Mouse (Mus musculus) forebrain, embryonic 16.5 days (tissue): Measurements from ENCODE around the gene Daam1. TPM values are rescaled to one million over a fixed set of nuclear protein-coding genes. Genes with fewer than 3 reads are reported as not detected.
A peak's percentile ranks its signal among the peaks of the same experiment; 100 is the strongest.

Experiments
- ATAC-seq: fragments of 200-750 bp; cut with Nextera tagmentation; 2 replicates; pipeline ENCODE4 v1.8.0; 2017; ENCODE audit warnings: mild to moderate bottlenecking, moderate library complexity
- H3K27ac ChIP-seq: fragments of 300-500 bp; sonication (generic); 2 replicates; pipeline ENCODE4 v1.5.1; 2014; ENCODE audit warnings: low read length, control low read depth
- H3K27me3 ChIP-seq: fragments of 300-500 bp; sonication (generic); replicated peaks from 2 replicates; pipeline ENCODE4 v1.6.1; 2014; ENCODE audit warnings: low read length; ENCODE audit not compliant: control insufficient read depth, insufficient read depth
- H3K36me3 ChIP-seq: fragments of 300-500 bp; sonication (generic); 2 replicates; pipeline ENCODE4 v1.6.1; 2014; ENCODE audit not compliant: control insufficient read depth, insufficient read depth
- H3K4me1 ChIP-seq: fragments of 300-500 bp; sonication (generic); replicated peaks from 2 replicates; pipeline ENCODE4 v1.6.1; 2014; ENCODE audit warnings: low read length; ENCODE audit not compliant: control insufficient read depth, insufficient read depth
- H3K4me2 ChIP-seq: fragments of 300-500 bp; sonication (generic); 2 replicates; pipeline ENCODE4 v1.6.1; 2014; ENCODE audit warnings: mild to moderate bottlenecking, low read length, control low read depth
- H3K4me3 ChIP-seq: fragments of 300-500 bp; sonication (generic); replicated peaks from 2 replicates; pipeline ENCODE4 v1.5.1; 2014; ENCODE audit warnings: mild to moderate bottlenecking, low read length, control low read depth
- H3K9ac ChIP-seq: fragments of 300-500 bp; sonication (generic); replicated peaks from 2 replicates; pipeline ENCODE4 v1.6.1; 2014; ENCODE audit warnings: low read depth, low read length, control low read depth
- H3K9me3 ChIP-seq: fragments of 300-500 bp; sonication (generic); 2 replicates; pipeline ENCODE4 v1.6.1; 2016; ENCODE audit warnings: low read length; ENCODE audit not compliant: control insufficient read depth
- WGBS: fragments of 180-500 bp; shearing (Covaris S2); extraction: QIAGEN DNeasy Blood & Tissue Kit; methylation state at CpG from one replicate; pipeline ENCODE4 v1.1.7; 2014; 5-methylcytosine and 5-hydroxymethylcytosine counted together
- polyA plus RNA-seq: library from polyadenylated mRNA; unstranded; fragments of >200 nt; fragmentation: Nextera tagmentation; extraction: Ambion mirVana; gene quantifications from 2 replicates; pipeline ENCODE4 v1.2.1, GENCODE M21; 2015

Gene Daam1
- polyA plus RNA-seq, 1 experiment from 2014 or later, result 29.7 TPM

DNA sequence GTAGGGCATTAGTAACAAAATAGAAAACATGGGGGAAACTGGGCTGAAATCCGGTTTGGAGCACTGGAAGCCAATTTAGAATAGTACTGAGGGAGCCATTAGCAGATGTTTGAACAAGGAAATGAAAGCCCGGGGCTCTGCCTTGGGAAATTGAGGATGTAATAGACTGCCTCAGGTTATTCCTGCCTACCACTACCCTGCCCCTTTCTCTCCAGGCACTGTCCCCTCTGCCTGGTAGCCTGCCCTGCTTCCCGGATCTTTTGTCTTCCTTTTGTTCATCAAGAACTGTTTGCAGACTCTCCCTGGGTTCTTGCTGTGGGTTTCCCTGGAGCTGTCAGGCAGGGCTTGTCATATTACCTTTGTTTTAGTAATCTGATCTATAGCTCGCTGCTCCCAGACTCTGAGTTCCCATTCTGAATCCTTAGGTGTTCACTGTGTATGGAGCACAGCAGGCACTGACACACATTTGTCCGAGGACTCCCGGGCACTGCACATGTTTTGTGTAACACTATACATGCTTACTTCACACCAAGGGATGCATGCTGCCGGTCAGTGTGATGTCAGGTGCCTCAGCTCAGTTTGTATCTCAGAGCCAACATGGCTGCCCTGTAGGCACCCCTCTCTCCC is 61.0 kb downstream of the Daam1 start:
- Histone ChIP-seq H3K36me3 (no peaks in the 10 kb centered on the region), H3K27ac (no peak overlapping the region), H3K9me3 (no peaks in the 10 kb centered on the region), H3K4me1 (peaks cover 11% of the 10 kb centered on the region), H3K9ac (no peak overlapping the region), H3K27me3 (no peaks in the 10 kb centered on the region), H3K4me2 (no peak overlapping the region), H3K4me3 (no peak overlapping the region)
- WGBS, result 41% methylated on average over 7 of the region's 7 CpGs
- ATAC-seq, result no peak

DNA sequence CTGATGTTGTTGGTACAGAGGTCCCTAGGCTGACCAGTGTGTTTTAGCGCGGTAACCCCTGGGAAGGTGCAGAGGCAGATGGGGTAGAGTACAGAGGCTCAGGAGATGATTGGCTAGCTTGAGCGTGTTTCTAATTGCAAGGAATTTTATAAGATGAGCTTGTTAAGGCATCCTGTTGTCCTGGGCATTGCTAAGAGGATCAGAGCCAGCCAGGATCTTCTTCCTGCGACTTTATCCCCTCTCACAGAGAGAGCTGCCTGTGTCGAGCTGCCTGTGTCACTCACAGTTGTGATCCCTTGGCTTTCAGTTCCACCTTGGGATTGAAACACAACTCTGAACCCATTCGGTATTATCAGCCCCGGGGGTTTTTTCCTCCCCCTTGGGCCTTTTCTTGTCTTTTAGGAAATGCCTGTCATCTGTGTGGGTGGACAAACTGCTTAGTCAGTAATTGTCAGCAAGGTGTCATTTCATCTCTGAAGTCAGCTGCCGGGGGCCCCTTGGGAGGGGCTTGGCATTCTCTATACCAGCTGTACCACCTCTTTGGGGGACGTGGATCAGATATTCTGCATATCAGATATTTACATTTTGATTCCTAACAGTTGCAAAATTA is 62.2 kb downstream of the Daam1 start:
- Histone ChIP-seq H3K4me1 (peaks cover 12% of the 10 kb centered on the region), H3K27me3 (no peaks in the 10 kb centered on the region), H3K4me3 (no peak overlapping the region), H3K9ac (no peak overlapping the region), H3K4me2 (no peak overlapping the region), H3K9me3 (no peaks in the 10 kb centered on the region), H3K36me3 (peaks cover 4% of the 10 kb centered on the region), H3K27ac (no peak overlapping the region)
- WGBS, result 60% methylated on average over 9 of the region's 9 CpGs
- ATAC-seq, result no peak

DNA sequence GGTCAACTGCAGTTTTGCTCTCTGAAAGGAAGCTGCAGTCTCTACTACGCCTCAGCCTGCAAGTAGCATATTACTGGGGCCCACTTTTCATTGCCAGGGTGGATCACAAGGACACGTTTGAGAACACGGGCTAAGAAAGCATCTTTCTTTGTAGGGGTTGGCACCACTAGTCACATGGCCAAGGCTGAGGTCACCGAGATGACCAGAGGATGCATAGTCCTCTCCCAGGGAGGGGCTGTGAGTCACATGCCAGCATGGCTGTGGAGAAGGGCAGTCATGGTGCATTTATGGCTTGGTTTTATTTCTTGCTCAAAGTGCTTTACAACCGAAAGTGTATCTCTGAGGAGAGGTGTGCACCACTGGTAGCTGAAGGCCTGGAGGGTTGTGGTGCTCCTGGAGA is 67.4 kb downstream of the Daam1 start:
- 89% methylated on average over 5 of the region's 5 CpGs for WGBS
- H3K4me3 ChIP-seq, result no peak overlapping the region

DNA sequence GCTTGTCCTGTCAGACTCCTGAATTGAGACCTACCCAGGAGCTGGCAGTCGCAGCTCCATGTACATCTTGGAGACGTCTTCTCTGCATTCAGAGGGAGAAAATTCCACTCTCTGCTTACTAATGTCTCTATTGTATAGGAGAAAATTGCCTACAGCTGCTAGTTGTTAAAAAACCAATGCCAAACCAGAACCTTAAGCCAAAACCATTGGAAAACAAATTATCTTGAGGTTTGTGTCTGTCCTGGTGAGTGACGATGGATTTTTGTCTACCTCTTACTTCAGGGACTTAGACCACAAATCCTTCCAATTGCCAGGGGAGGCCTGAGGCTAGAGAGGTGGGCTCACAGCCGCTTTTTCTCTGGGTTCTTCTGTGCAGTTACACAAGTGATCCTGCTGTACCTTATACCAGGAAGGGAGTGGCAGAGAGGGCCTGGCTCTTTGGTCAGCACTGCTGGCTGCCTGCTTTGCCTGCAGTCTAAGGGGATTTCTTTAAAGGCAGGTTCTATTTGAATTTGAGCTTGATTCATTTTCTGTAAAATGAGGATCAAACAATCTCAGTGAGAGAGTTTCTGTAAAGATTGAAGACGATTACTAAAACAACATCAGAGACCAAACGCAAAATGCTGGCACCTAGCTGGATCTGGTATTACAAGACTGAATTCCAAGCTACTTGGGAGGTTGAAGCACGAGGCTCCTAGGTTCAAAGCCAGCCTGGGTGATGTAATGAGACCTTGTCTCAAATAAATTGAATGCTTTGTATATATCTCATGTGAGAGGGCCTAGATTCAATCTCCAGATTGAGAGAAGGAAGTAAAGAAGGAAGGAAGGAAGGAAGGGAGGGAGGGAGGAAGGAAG is 68.0 kb downstream of the Daam1 start:
- H3K27ac ChIP-seq, result no peak overlapping the region
- 0 out of 2 replicates have a peak, but pooled peaks cover 4% of the 10 kb centered on the region for H3K9me3 ChIP-seq
- WGBS, result 54% methylated on average over 7 of the region's 7 CpGs
- H3K27me3 ChIP-seq, result no peaks in the 10 kb centered on the region
- H3K36me3 ChIP-seq, result peaks cover 7% of the 10 kb centered on the region
- H3K9ac ChIP-seq, result no peak overlapping the region
- no peak overlapping the region for H3K4me2 ChIP-seq
- no peak for ATAC-seq
- H3K4me3 ChIP-seq, result no peak overlapping the region
- H3K4me1 ChIP-seq, result peaks cover 5% of the 10 kb centered on the region; the same call in 1 of the 2 replicates

More for the DNA sequence above, 67.4 kb downstream of the Daam1 start:
- no peak for ATAC-seq
- Histone ChIP-seq H3K4me2 (no peak overlapping the region), H3K36me3 (peaks cover 7% of the 10 kb centered on the region), H3K27me3 (no peaks in the 10 kb centered on the region), H3K9me3 (0 out of 2 replicates have a peak, but pooled peaks cover 3% of the 10 kb centered on the region), H3K27ac (no peak overlapping the region; the same call in 1 of the 2 replicates), H3K9ac (no peak overlapping the region), H3K4me1 (peaks cover 7% of the 10 kb centered on the region; the same call in 1 of the 2 replicates)

DNA sequence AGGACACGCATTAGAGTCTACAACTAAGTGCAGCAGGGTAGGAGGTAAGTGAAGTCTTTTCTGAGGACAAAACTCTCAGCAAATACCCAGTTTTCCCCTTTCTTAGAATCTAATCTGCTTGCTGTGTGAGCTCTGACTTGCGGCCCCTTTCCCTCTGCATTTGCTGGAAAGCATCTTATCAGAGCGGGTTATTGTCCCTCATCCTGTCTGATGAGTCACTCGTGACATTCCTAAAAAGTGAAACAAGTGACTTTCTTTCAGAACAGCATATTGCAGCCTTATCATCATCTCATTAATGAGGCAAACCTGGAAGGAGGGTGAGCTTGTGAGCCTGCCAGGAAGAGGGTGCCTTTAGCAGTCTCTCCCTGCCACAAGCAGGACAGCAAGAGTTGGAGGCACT is 68.7 kb downstream of the Daam1 start:
- Histone ChIP-seq H3K4me3 (no peak overlapping the region), H3K9me3 (0 out of 2 replicates have a peak, but pooled peaks cover 4% of the 10 kb centered on the region), H3K36me3 (peaks cover 7% of the 10 kb centered on the region), H3K27me3 (no peaks in the 10 kb centered on the region), H3K4me2 (no peak overlapping the region), H3K27ac (no peak overlapping the region), H3K9ac (no peak overlapping the region), H3K4me1 (peaks cover 5% of the 10 kb centered on the region; the same call in 1 of the 2 replicates)
- ATAC-seq, result no peak
- 82% methylated on average over 4 of the region's 4 CpGs for WGBS

DNA sequence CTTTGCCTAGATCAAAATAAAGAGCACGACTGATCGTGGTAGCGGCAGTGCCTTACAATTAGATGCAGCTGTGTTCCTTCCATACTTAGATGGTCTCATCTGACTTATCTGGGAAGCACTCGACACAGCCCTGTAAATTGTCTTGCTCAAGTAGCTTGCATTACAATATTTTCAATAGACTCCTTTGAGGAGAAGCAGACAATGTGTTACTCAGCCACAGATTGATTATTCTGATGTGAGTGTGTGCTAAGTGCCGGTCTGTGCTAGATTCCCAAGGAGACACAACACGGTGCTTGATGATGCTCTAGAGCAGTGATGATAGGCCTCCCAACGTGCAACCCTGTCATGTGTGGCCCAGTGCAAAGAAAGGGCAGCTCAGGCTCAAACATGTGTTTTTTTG is 70.3 kb downstream of the Daam1 start:
- H3K36me3 ChIP-seq, result peaks cover 7% of the 10 kb centered on the region
- 54% methylated on average over 7 of the region's 7 CpGs for WGBS
- peak; percentile 34; the same call in 1 of the 2 replicates for ATAC-seq

DNA sequence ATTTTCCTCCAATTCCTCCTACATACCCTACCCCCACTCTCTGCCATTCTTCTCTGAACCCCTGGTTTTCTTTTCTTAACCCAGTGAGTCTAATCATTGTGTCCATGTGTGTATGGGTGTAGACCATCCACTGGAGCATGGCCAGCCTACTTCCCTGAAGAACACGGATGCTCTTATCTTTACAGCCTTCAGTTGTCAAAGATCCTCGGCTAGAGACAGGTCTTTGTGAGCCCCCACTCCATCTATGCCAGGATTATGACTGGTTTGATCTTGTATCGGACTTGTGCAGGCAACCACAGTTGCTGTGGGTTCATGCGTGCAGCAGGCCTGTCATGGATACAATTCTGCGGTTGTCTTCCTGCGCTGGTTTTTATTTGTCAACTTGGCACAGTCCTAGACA is 71.0 kb downstream of the Daam1 start:
- H3K27me3 ChIP-seq, result no peaks in the 10 kb centered on the region
- H3K4me1 ChIP-seq, result peaks cover 18% of the 10 kb centered on the region
- H3K4me2 ChIP-seq, result no peak overlapping the region
- H3K27ac ChIP-seq, result no peak overlapping the region
- 0 out of 2 replicates have a peak, but pooled peaks cover 4% of the 10 kb centered on the region for H3K9me3 ChIP-seq
- no peak overlapping the region for H3K4me3 ChIP-seq
- peaks cover 7% of the 10 kb centered on the region for H3K36me3 ChIP-seq
- 99% methylated on average over 6 of the region's 6 CpGs for WGBS
- ATAC-seq, result no peak
- H3K9ac ChIP-seq, result no peak overlapping the region

More for the DNA sequence above, 70.3 kb downstream of the Daam1 start:
- H3K9ac ChIP-seq, result no peak overlapping the region
- no peaks in the 10 kb centered on the region for H3K27me3 ChIP-seq
- H3K4me2 ChIP-seq, result no peak overlapping the region
- no peak overlapping the region for H3K27ac ChIP-seq
- 0 out of 2 replicates have a peak, but pooled peaks cover 4% of the 10 kb centered on the region for H3K9me3 ChIP-seq
- H3K4me1 ChIP-seq, result peaks cover 12% of the 10 kb centered on the region
- H3K4me3 ChIP-seq, result no peak overlapping the region

DNA sequence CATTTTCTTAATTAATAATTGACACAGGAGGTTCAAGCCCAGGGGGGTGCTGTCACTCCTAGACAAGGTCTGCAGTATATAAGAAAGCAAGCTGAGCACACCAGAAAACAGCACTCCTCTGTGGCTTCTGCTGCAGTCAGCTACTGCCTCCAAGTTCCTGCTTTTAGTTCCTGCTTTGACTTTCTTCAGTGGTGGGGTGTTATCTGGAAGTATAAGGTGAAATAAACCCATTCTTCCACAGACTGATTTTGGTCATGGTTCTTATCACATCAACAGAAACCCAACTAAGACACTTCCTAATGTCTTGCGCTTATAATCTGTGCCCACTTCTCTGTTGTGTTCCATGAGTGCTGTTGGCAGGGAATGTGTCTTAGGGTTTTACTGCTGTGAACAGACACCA is 71.4 kb downstream of the Daam1 start:
- Histone ChIP-seq H3K9me3 (0 out of 2 replicates have a peak, but pooled peaks cover 4% of the 10 kb centered on the region), H3K9ac (no peak overlapping the region), H3K4me3 (no peak overlapping the region), H3K4me2 (no peak overlapping the region), H3K4me1 (peaks cover 21% of the 10 kb centered on the region), H3K27ac (no peak overlapping the region), H3K36me3 (peaks cover 5% of the 10 kb centered on the region), H3K27me3 (no peaks in the 10 kb centered on the region)
- no peak for ATAC-seq
- WGBS, result 97% methylated on average over 1 of the region's 1 CpGs

DNA sequence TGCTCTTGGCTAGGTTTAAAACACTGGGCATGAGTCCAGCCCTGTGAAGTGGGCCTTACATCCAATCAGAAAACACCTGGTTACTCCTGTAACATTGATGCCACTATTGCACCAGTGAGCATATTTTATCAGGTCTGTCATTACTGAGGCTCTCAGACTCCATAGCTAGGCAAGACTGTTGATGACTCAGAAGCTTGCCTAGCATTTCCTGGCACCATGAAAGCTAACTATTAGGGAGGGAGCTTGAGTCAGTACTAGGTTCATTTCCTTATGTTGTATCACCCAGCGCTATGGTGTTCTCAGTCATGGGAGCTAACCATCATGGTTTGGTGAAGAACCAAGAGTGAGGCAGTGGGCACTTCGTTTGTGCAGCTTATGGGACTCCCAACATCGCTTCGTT is 72.3 kb downstream of the Daam1 start:
- no peaks in the 10 kb centered on the region for H3K27me3 ChIP-seq
- 96% methylated on average over 4 of the region's 4 CpGs for WGBS
- no peak overlapping the region for H3K27ac ChIP-seq
- 0 out of 2 replicates have a peak, but pooled peaks cover 3% of the 10 kb centered on the region for H3K36me3 ChIP-seq
- no peak overlapping the region for H3K9ac ChIP-seq
- H3K4me3 ChIP-seq, result no peak overlapping the region
- H3K9me3 ChIP-seq, result 0 out of 2 replicates have a peak, but pooled peaks cover 4% of the 10 kb centered on the region
- peaks cover 19% of the 10 kb centered on the region for H3K4me1 ChIP-seq
- H3K4me2 ChIP-seq, result no peak overlapping the region
- no peak for ATAC-seq
